Mouse (Mus musculus) intestine, embryonic 14.5 days (tissue): ENCODE data around the gene Pim3. TPM values are rescaled to one million over a fixed set of nuclear protein-coding genes. Genes with fewer than 3 reads are reported as not detected.
"Not testable (repeated sequence)": the region's sequence is repeated elsewhere in the genome, so short reads cannot be mapped to it uniquely, and the experiment has no call there.

Experiments
- ATAC-seq: fragments of 200-750 bp; cut with Nextera tagmentation; replicated peaks from 2 replicates; pipeline ENCODE4 v1.8.0; 2017; ENCODE audit warnings: low read depth, moderate number of reproducible peaks, moderate TSS enrichment, moderate library complexity; ENCODE audit not compliant: low FRiP score, low TSS enrichment
- DNase-seq: peaks from one replicate; pipeline ENCODE4 v3.0.0-alpha.2; 2018; ENCODE audit warnings: low spot score
- H3K27ac ChIP-seq: fragments of 300-500 bp; sonication (generic); 2 replicates; pipeline ENCODE4 v1.5.1; 2014; ENCODE audit warnings: low read depth, mild to moderate bottlenecking, control low read depth
- H3K27me3 ChIP-seq: fragments of 300-500 bp; sonication (generic); replicated peaks from 2 replicates; pipeline ENCODE4 v1.6.1; 2014; ENCODE audit warnings: low read length, control low read depth; ENCODE audit not compliant: control insufficient read depth, insufficient read depth
- H3K36me3 ChIP-seq: fragments of 300-500 bp; sonication (generic); 2 replicates; pipeline ENCODE4 v1.6.1; 2014; ENCODE audit warnings: low read length, control low read depth; ENCODE audit not compliant: control insufficient read depth, insufficient read depth
- H3K4me1 ChIP-seq: fragments of 300-500 bp; sonication (generic); replicated peaks from 2 replicates; pipeline ENCODE4 v1.6.1; 2014; ENCODE audit warnings: low read length, control low read depth, mixed read lengths; ENCODE audit not compliant: control insufficient read depth, insufficient read depth
- H3K4me2 ChIP-seq: fragments of 300-500 bp; sonication (generic); 2 replicates; pipeline ENCODE4 v1.6.1; 2014; ENCODE audit warnings: low read length
- H3K4me3 ChIP-seq: fragments of 300-500 bp; sonication (generic); 2 replicates; pipeline ENCODE4 v1.5.1; 2014; ENCODE audit warnings: low read depth, low read length, control low read depth, mixed read lengths
- H3K9ac ChIP-seq: fragments of 300-500 bp; sonication (generic); 2 replicates; pipeline ENCODE4 v1.6.1; 2014; ENCODE audit warnings: mild to moderate bottlenecking, low read length
- H3K9me3 ChIP-seq: fragments of 300-500 bp; sonication (generic); 2 replicates; pipeline ENCODE4 v1.6.1; 2016; ENCODE audit warnings: low read length, control low read depth; ENCODE audit not compliant: control insufficient read depth
- WGBS: fragments of 180-500 bp; shearing (Covaris S2); extraction: QIAGEN DNeasy Blood & Tissue Kit; methylation state at CpG from one replicate; pipeline ENCODE4 v1.1.7; 2014; 5-methylcytosine and 5-hydroxymethylcytosine counted together
- polyA plus RNA-seq: library from polyadenylated mRNA; unstranded; fragments of >200 nt; fragmentation: Nextera tagmentation; extraction: Ambion mirVana; gene quantifications from 2 replicates; pipeline ENCODE4 v1.2.1, GENCODE M21; 2014

Gene Pim3
- polyA plus RNA-seq: 40.1 and 51.7 TPM in 2 replicates

- Histone ChIP-seq H3K9ac (peak within 1 kb of the TSS; percentile 83), H3K27me3 (no peaks in the 10 kb centered on the region), H3K9me3 (no peaks in the 10 kb centered on the region), H3K4me1 (peaks cover 24% of the 10 kb centered on the region), H3K4me3 (peak within 1 kb of the TSS; percentile 82), H3K4me2 (peak within 1 kb of the TSS; percentile 85), H3K36me3 (peaks cover 21% of the 10 kb centered on the region), H3K27ac (peak within 1 kb of the TSS; percentile 96)
- DNase-seq: peak; percentile 98
- peak; percentile 88 for ATAC-seq
- under 1% methylated on average over 105 of the region's 107 CpGs for WGBS
These were observed at the start of gene Pim3 for GRCm38 (mm10) chr15:88861772-88862622. TSS of gene Pim3 (plus strand) at chr15:88862186.

GRCm38 (mm10) chr15:88813262-88813661, 48.7 kb upstream of the Pim3 start:
- Histone ChIP-seq H3K4me1 (peaks cover under 1% of the 10 kb centered on the region), H3K9ac (no peak overlapping the region), H3K4me2 (no peak overlapping the region), H3K27me3 (no peaks in the 10 kb centered on the region), H3K4me3 (no peak overlapping the region), H3K36me3 (peaks cover 51% of the 10 kb centered on the region), H3K9me3 (no peaks in the 10 kb centered on the region), H3K27ac (no peak overlapping the region)
- no peak for DNase-seq
- ATAC-seq: no peak
- 97% methylated on average over 3 of the region's 3 CpGs for WGBS

GRCm38 (mm10) chr15:88813873-88814272, 48.1 kb upstream of the Pim3 start:
- not testable (repeated sequence) for H3K4me2 ChIP-seq, H3K4me3 ChIP-seq, H3K9ac ChIP-seq, H3K9me3 ChIP-seq, H3K27ac ChIP-seq, DNase-seq, ATAC-seq, H3K27me3 ChIP-seq, H3K4me1 ChIP-seq
- WGBS: 86% methylated on average over 2 of the region's 2 CpGs
- peaks cover 49% of the 10 kb centered on the region for H3K36me3 ChIP-seq

GRCm38 (mm10) chr15:88814411-88815047, 47.5 kb upstream of the Pim3 start:
- 97% methylated on average over 11 of the region's 11 CpGs for WGBS
- Histone ChIP-seq H3K4me1 (peaks cover 4% of the 10 kb centered on the region), H3K9me3 (no peaks in the 10 kb centered on the region), H3K9ac (no peak overlapping the region), H3K4me2 (no peak overlapping the region), H3K27me3 (no peaks in the 10 kb centered on the region), H3K27ac (no peak overlapping the region), H3K4me3 (no peak overlapping the region), H3K36me3 (peaks cover 44% of the 10 kb centered on the region)
- DNase-seq (no peak), ATAC-seq (no peak)

GRCm38 (mm10) chr15:88815196-88815700, 46.7 kb upstream of the Pim3 start:
- H3K9me3 ChIP-seq: no peaks in the 10 kb centered on the region
- no peak overlapping the region for H3K4me2 ChIP-seq
- no peak overlapping the region for H3K27ac ChIP-seq
- ATAC-seq (no peak), DNase-seq (no peak)
- H3K36me3 ChIP-seq: peaks cover 42% of the 10 kb centered on the region
- no peak overlapping the region for H3K4me3 ChIP-seq
- peaks cover 6% of the 10 kb centered on the region for H3K4me1 ChIP-seq
- H3K9ac ChIP-seq: no peak overlapping the region
- 89% methylated on average over 6 of the region's 6 CpGs for WGBS
- no peaks in the 10 kb centered on the region for H3K27me3 ChIP-seq

- Histone ChIP-seq H3K27ac (peak within 1 kb of the TSS; percentile 64; the same call in 1 of the 2 replicates), H3K9ac (peak within 1 kb of the TSS; percentile 81), H3K4me1 (peaks cover 14% of the 10 kb centered on the region), H3K36me3 (peaks cover 43% of the 10 kb centered on the region), H3K4me2 (peak within 1 kb of the TSS; percentile 94), H3K9me3 (no peaks in the 10 kb centered on the region), H3K4me3 (peak within 1 kb of the TSS; percentile 86), H3K27me3 (no peaks in the 10 kb centered on the region)
- DNase-seq (peak; percentile 97), ATAC-seq (peak; percentile 99)
- WGBS: under 1% methylated on average over 83 of the region's 88 CpGs
These were observed 42.7 kb upstream of the Pim3 start, which contains the start of the genes Alg12 and Creld2 for GRCm38 (mm10) chr15:88819026-88819905. TSS of gene Alg12 (minus strand) at chr15:88819318. TSS of gene Creld2 (plus strand) at chr15:88819646.

- 1% methylated on average over 23 of the region's 23 CpGs for WGBS
- DNase-seq (no peak), ATAC-seq (no peak)
- H3K9ac ChIP-seq: peak overlapping the region; percentile 81
- H3K4me3 ChIP-seq: peak overlapping the region; percentile 86
- H3K4me2 ChIP-seq: peak overlapping the region; percentile 94
- peaks cover 14% of the 10 kb centered on the region for H3K4me1 ChIP-seq
- peaks cover 43% of the 10 kb centered on the region for H3K36me3 ChIP-seq
- no peaks in the 10 kb centered on the region for H3K9me3 ChIP-seq
- H3K27me3 ChIP-seq: no peaks in the 10 kb centered on the region
- H3K27ac ChIP-seq: no peak overlapping the region
These were observed 42.1 kb upstream of the Pim3 start for GRCm38 (mm10) chr15:88819906-88820303.

GRCm38 (mm10) chr15:88821403-88821802, 40.6 kb upstream of the Pim3 start:
- ATAC-seq: no peak
- peaks cover 44% of the 10 kb centered on the region for H3K36me3 ChIP-seq
- no peak overlapping the region for H3K9ac ChIP-seq
- H3K4me3 ChIP-seq: no peak overlapping the region
- no peaks in the 10 kb centered on the region for H3K27me3 ChIP-seq
- H3K27ac ChIP-seq: no peak overlapping the region
- DNase-seq: no peak
- WGBS: 89% methylated on average over 7 of the region's 7 CpGs
- H3K4me1 ChIP-seq: peaks cover 14% of the 10 kb centered on the region
- no peaks in the 10 kb centered on the region for H3K9me3 ChIP-seq
- no peak overlapping the region for H3K4me2 ChIP-seq
